Mouse (Mus musculus): ENCODE data around the gene Ccnyl1. TPM values are rescaled to one million over a fixed set of nuclear protein-coding genes. Genes with fewer than 3 reads are reported as not detected.

Gene Ccnyl1
- polyA plus RNA-seq, 1 experiment from 2014 or later: 6.8 TPM

GRCm38 (mm10) chr1:64757766-64758165, 67.5 kb downstream of the Ccnyl1 start:
- no peak overlapping the region for H3K27ac ChIP-seq (ENCODE audit: low read depth, low read length)
- 78% methylated on average over 5 of the region's 5 CpGs for WGBS (ENCODE audit: insufficient replicate concordance)
- no peaks in the 10 kb centered on the region for H3K9me3 ChIP-seq (replicated peaks; ENCODE audit: control insufficient read depth, low read length)
- H3K9ac ChIP-seq (ENCODE audit: low read depth, low read length): no peak overlapping the region
- no peaks in the 10 kb centered on the region for H3K36me3 ChIP-seq (ENCODE audit: control insufficient read depth, insufficient read depth, low read length)
- no peaks in the 10 kb centered on the region; the same call in 1 of the 2 replicates for H3K4me1 ChIP-seq (ENCODE audit: control insufficient read depth, insufficient read depth, low read length)
- H3K27me3 ChIP-seq (ENCODE audit: control insufficient read depth, insufficient read depth, low read length): no peaks in the 10 kb centered on the region
- no peak overlapping the region for H3K4me3 ChIP-seq (ENCODE audit: low read depth, low read length)
- ATAC-seq (replicated peaks; ENCODE audit: insufficient number of reproducible peaks, low FRiP score, low TSS enrichment): no peak
- H3K4me2 ChIP-seq: no peak overlapping the region

- no peak for ATAC-seq (replicated peaks; ENCODE audit: insufficient number of reproducible peaks, low FRiP score, low TSS enrichment)
- no peak overlapping the region for H3K4me2 ChIP-seq
- no peaks in the 10 kb centered on the region for H3K36me3 ChIP-seq (ENCODE audit: control insufficient read depth, insufficient read depth, low read length)
- 41% methylated on average over 4 of the region's 4 CpGs for WGBS (ENCODE audit: insufficient replicate concordance)
- no peaks in the 10 kb centered on the region for H3K27me3 ChIP-seq (ENCODE audit: control insufficient read depth, insufficient read depth, low read length)
- H3K9ac ChIP-seq (ENCODE audit: low read depth, low read length): no peak overlapping the region
- H3K4me1 ChIP-seq (ENCODE audit: control insufficient read depth, insufficient read depth, low read length): no peaks in the 10 kb centered on the region
- no peaks in the 10 kb centered on the region for H3K9me3 ChIP-seq (replicated peaks; ENCODE audit: control insufficient read depth, low read length)
- H3K4me3 ChIP-seq (ENCODE audit: low read depth, low read length): no peak overlapping the region
- H3K27ac ChIP-seq (ENCODE audit: low read depth, low read length): no peak overlapping the region
Measured at GRCm38 (mm10) chr1:64761646-64762045, 71.4 kb downstream of the Ccnyl1 start.

GRCm38 (mm10) chr1:64770169-64770568, 79.9 kb downstream of the Ccnyl1 start:
- WGBS (ENCODE audit: insufficient replicate concordance): 48% methylated on average over 6 of the region's 6 CpGs

GRCm38 (mm10) chr1:64773305-64773704, 83.0 kb downstream of the Ccnyl1 start:
- Histone ChIP-seq H3K27me3 (ENCODE audit: control insufficient read depth, insufficient read depth, low read length) (no peaks in the 10 kb centered on the region), H3K9ac (ENCODE audit: low read depth, low read length) (no peak overlapping the region), H3K27ac (ENCODE audit: low read depth, low read length) (no peak overlapping the region), H3K9me3 (replicated peaks; ENCODE audit: control insufficient read depth, low read length) (no peaks in the 10 kb centered on the region), H3K4me1 (ENCODE audit: control insufficient read depth, insufficient read depth, low read length) (no peaks in the 10 kb centered on the region), H3K36me3 (ENCODE audit: control insufficient read depth, insufficient read depth, low read length) (no peaks in the 10 kb centered on the region), H3K4me3 (ENCODE audit: low read depth, low read length) (no peak overlapping the region), H3K4me2 (no peak overlapping the region)
- no peak for ATAC-seq (replicated peaks; ENCODE audit: insufficient number of reproducible peaks, low FRiP score, low TSS enrichment)
- WGBS (ENCODE audit: insufficient replicate concordance): 78% methylated on average over 4 of the region's 4 CpGs

More at GRCm38 (mm10) chr1:64770169-64770568, 79.9 kb downstream of the Ccnyl1 start:
- Histone ChIP-seq H3K9ac (ENCODE audit: low read depth, low read length) (no peak overlapping the region), H3K27me3 (ENCODE audit: control insufficient read depth, insufficient read depth, low read length) (no peaks in the 10 kb centered on the region), H3K36me3 (ENCODE audit: control insufficient read depth, insufficient read depth, low read length) (no peaks in the 10 kb centered on the region), H3K4me3 (ENCODE audit: low read depth, low read length) (no peak overlapping the region), H3K27ac (ENCODE audit: low read depth, low read length) (no peak overlapping the region), H3K9me3 (replicated peaks; ENCODE audit: control insufficient read depth, low read length) (no peaks in the 10 kb centered on the region), H3K4me1 (ENCODE audit: control insufficient read depth, insufficient read depth, low read length) (no peaks in the 10 kb centered on the region), H3K4me2 (no peak overlapping the region)
- ATAC-seq (replicated peaks; ENCODE audit: insufficient number of reproducible peaks, low FRiP score, low TSS enrichment): no peak

Other genes starting within 250 kb of the Ccnyl1 start
- 30.0 and 33.2 TPM in 2 replicates for gene Creb1, start 157.8 kb upstream of the Ccnyl1 start, polyA plus RNA-seq (2014; fragmentation: Nextera tagmentation; extraction: Ambion mirVana)
- gene Mettl21a, start 73.2 kb upstream of the Ccnyl1 start, polyA plus RNA-seq (2014; fragmentation: Nextera tagmentation; extraction: Ambion mirVana): 12.5 and 14.3 TPM in 2 replicates
- gene Fzd5, start 47.3 kb downstream of the Ccnyl1 start, polyA plus RNA-seq (2014; fragmentation: Nextera tagmentation; extraction: Ambion mirVana): 1.4 and 2.2 TPM in 2 replicates